Mouse (Mus musculus) CH12F3 (cell line): ENCODE data around the gene Lmod1.

ENCODE experiments used
- in situ Hi-C: fragments of 300-500 bp; cut with MboI; formaldehyde crosslinking; loops from 2 replicates; pipeline ENCODE4 v1.14.3; 2020; ENCODE audit warnings: low sequenced_read_pairs

Gene Lmod1

GRCm38 (mm10) chr1:135405356-135405755 is 80.7 kb downstream of the Lmod1 start:
- in situ Hi-C loops = no loop called here

- in situ Hi-C loops = no loop called here
These were observed 84.4 kb downstream of the Lmod1 start for GRCm38 (mm10) chr1:135408973-135409372.

- in situ Hi-C loops = no loop called here
These were observed 86.4 kb downstream of the Lmod1 start for GRCm38 (mm10) chr1:135410967-135411366.

- in situ Hi-C loops = no loop called here
These were observed 87.5 kb downstream of the Lmod1 start for GRCm38 (mm10) chr1:135412130-135412529.

GRCm38 (mm10) chr1:135413996-135414395 is 89.4 kb downstream of the Lmod1 start:
- in situ Hi-C loops = no loop called here
